Mouse (Mus musculus) E14TG2a.4 (cell line): ENCODE measurements around the gene Ctu1.
"Not testable (repeated sequence)": the region's sequence is repeated elsewhere in the genome, so short reads cannot be mapped to it uniquely, and the experiment has no call there.

Experiments used
- CTCF ChIP-seq: conservative IDR thresholded peaks from 2 replicates; pipeline ENCODE4 v1.5.1; 2014; ENCODE audit warnings: low read length
- NANOG ChIP-seq: IDR thresholded peaks from 2 replicates; pipeline ENCODE4 v1.6.1; 2014; ENCODE audit warnings: borderline replicate concordance, low read length, mixed read lengths
- POU5F1 ChIP-seq: IDR thresholded peaks from 2 replicates; pipeline ENCODE4 v1.6.1; 2014; ENCODE audit warnings: low read length, borderline replicate concordance

DNA sequence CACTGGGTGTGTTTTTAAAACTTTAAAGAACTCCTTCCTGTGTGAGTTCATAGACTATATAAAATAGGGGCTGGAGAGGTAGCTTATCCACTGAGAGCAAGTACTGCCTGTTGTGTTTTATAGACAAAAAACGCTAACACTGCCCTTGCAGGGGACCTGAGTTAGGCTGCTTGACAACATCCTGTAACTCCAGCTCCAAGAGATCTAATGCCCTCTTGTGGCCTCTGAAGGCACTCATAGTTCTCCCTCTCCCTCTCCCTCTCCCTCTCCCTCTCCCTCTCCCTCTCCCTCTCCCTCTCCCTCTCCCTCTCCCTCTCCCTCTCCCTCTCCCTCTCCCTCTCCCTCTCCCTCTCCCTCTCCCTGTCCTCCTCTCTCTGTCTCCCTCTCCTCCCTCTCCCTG lies 10.7 kb downstream of the Ctu1 start:
- TF ChIP-seq CTCF, POU5F1, NANOG: not testable (repeated sequence)
